In the genomic region with DNA sequence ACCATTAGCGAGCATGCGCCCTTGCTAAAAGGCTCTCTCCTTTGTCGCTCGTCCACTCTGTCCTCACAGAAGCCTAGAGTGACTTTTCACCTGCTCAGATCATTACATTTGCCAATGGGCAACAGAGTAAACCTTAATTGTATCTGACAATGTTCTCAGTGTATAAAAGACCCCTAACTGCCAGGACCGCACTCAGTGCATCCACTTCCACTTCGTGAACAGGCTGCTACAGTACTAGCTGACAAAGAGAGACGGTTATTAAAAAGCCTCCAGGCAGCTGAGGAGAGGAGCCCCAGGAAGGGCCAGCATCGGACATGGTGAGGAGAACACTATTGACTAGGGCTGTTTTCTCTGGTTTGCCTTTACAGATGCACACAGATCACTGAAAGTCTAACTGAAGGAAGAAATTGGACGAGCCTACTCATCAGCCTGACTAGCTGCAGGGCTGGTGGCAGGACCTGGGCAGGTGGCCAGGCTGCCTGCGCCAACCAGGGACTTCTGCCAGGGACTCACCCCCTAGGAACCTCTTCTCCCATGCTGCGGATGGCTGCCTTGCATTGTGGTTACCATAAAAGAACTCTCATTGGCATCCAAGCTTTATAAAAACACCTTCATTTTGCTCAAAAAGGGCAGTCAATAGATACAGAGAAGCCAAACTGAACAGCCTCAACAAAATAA, we compare ENCODE assay signal across 11 mouse cellular contexts. TPM values are rescaled to one million over a fixed set of nuclear protein-coding genes. Genes with fewer than 3 reads are reported as not detected.
DNase-seq lines count a peak whose midpoint lies in the region; ATAC-seq and TF ChIP-seq lines count a peak whose summit lies in the region.
"Had no signal": no experiment of that assay in that cellular context is flagged by ENCODE, and none has a peak within 500 bp of the region (broad histone marks: within the 10 kb centered on the region; RNA-seq: fewer than 3 reads in every experiment).

No protein-coding gene starts in this region.

- ATAC-seq in kidney, embryonic 15.5 days (replicated peaks; ENCODE audit: low FRiP score): no peak
- no peak for ATAC-seq in megakaryocyte-erythroid progenitor cell, adult 5-6 weeks (replicated peaks; ENCODE audit: low FRiP score, low TSS enrichment, poor library complexity, severe bottlenecking)

- WGBS in kidney, embryonic 15.5 days: 95% methylated on average over 11 of the region's 11 CpGs
- 84% methylated on average over 11 of the region's 11 CpGs for WGBS in lung, adult 2 months

- no peak for TF ChIP-seq RAD21 in MEL (IDR thresholded peaks at IDR 0.05; ENCODE audit: low read depth, low read length)

- no peak overlapping the region for H3K4me2 ChIP-seq in kidney, embryonic 15.5 days
- H3K4me2 ChIP-seq: embryonic facial prominence, embryonic 15.5 days had no signal

- no peak overlapping the region for H3K4me3 ChIP-seq in kidney, embryonic 15.5 days (replicated peaks)
- H3K4me3 ChIP-seq in MEL (ENCODE audit: control insufficient read depth in 1 of 2, insufficient read depth in 1 of 2, low read depth in 2 of 2, low read length in 2 of 2): no peak overlapping the region
- no peak overlapping the region for H3K4me3 ChIP-seq in lung, adult 2 months (replicated peaks; ENCODE audit: extremely low read depth, low read depth, low read length)
- H3K4me3 ChIP-seq: embryonic facial prominence, embryonic 15.5 days had no signal

- peaks cover 84% of the 10 kb centered on the region for H3K36me3 ChIP-seq in kidney, embryonic 15.5 days
- H3K36me3 ChIP-seq in MEL (ENCODE audit: control insufficient read depth in 1 of 2, insufficient read depth in 2 of 2, low read length in 2 of 2): peaks cover 11 to 12% of the 10 kb centered on the region in 2 experiments

- no peaks in the 10 kb centered on the region for H3K27me3 ChIP-seq in kidney, embryonic 15.5 days
- H3K27me3 ChIP-seq in MEL (ENCODE audit: control insufficient read depth in 1 of 2, insufficient read depth in 2 of 2, low read length in 2 of 2): no peaks in the 10 kb centered on the region
- H3K27me3 ChIP-seq: embryonic facial prominence, embryonic 15.5 days had no signal

- H3K9me3 ChIP-seq in kidney, embryonic 15.5 days (replicated peaks): no peaks in the 10 kb centered on the region
- no peaks in the 10 kb centered on the region for H3K9me3 ChIP-seq in MEL (replicated peaks; ENCODE audit: insufficient read depth, low read length)
- H3K9me3 ChIP-seq: embryonic facial prominence, embryonic 15.5 days had no signal

- H3K79me2 ChIP-seq in MEL (ENCODE audit: control insufficient read depth, insufficient read depth, low read length, poor library complexity): no peaks in the 10 kb centered on the region

- no peak for TF ChIP-seq POLR2A in MEL (IDR thresholded peaks at IDR 0.05; ENCODE audit: control insufficient read depth in 1 of 2, insufficient read depth in 1 of 2, low read depth in 1 of 2, low read length in 2 of 2, poor library complexity in 1 of 2)
- TF ChIP-seq POLR2A in lung, adult 2 months (IDR thresholded peaks at IDR 0.05; ENCODE audit: borderline replicate concordance, extremely low read depth, low read depth, low read length): no peak

- no peak overlapping the region for H3K9ac ChIP-seq in kidney, embryonic 15.5 days
- H3K9ac ChIP-seq in MEL (ENCODE audit: control insufficient read depth, low read depth, low read length, poor library complexity, severe bottlenecking): no peak overlapping the region
- H3K9ac ChIP-seq: embryonic facial prominence, embryonic 15.5 days had no signal

- no peak overlapping the region for H3K27ac ChIP-seq in kidney, embryonic 15.5 days
- no peak overlapping the region for H3K27ac ChIP-seq in MEL (ENCODE audit: control insufficient read depth, low read depth, low read length)
- H3K27ac ChIP-seq: embryonic facial prominence, embryonic 15.5 days had no signal

- TF ChIP-seq EP300 in MEL (IDR thresholded peaks at IDR 0.05; ENCODE audit: low read depth in 1 of 2, low read length in 2 of 2): no peak

- DNase-seq in kidney, adult 11 months: peak; percentile 62
- no peak for DNase-seq in MEL (ENCODE audit: low read depth, low spot score)
- peak; percentile 64 for DNase-seq in adrenal gland, postnatal 25 days
- peak; percentile 65 to 78 for DNase-seq in kidney, postnatal 25 days
- DNase-seq in thymus, adult 18-20 months: no peak
- DNase-seq in lung, adult 2 months: no peak

- no peak for TF ChIP-seq CTCF in MEL (IDR thresholded peaks at IDR 0.05 in 2 of 3, conservative IDR thresholded peaks at IDR 0.05 in 1 of 3; ENCODE audit: control insufficient read depth in 1 of 3, insufficient read depth in 1 of 3, low read depth in 2 of 3, low read length in 3 of 3, poor library complexity in 1 of 3, severe bottlenecking in 1 of 3)
- no peak for TF ChIP-seq CTCF in lung, adult 2 months (IDR thresholded peaks at IDR 0.05; ENCODE audit: insufficient read depth, low read length)

- no peaks in the 10 kb centered on the region for H3K4me1 ChIP-seq in kidney, embryonic 15.5 days
- peaks cover 0 to 16% of the 10 kb centered on the region in 2 experiments; a peak in 2 of 4 replicates for H3K4me1 ChIP-seq in MEL (ENCODE audit: control insufficient read depth in 1 of 2, insufficient read depth in 2 of 2, low read length in 2 of 2)
- no peaks in the 10 kb centered on the region for H3K4me1 ChIP-seq in lung, adult 2 months (ENCODE audit: control insufficient read depth, insufficient read depth, low read length)
- H3K4me1 ChIP-seq: embryonic facial prominence, embryonic 15.5 days had no signal

TF ChIP-seq in MEL, 35 proteins besides CTCF, POLR2A, EP300 and RAD21:
- TF ChIP-seq POLR2AphosphoS2 (IDR thresholded peaks at IDR 0.05; ENCODE audit: low read length) (0 out of 2 replicates have a peak, but pooled peaks have one; percentile 6), GABPA (IDR thresholded peaks at IDR 0.05; ENCODE audit: low read depth, low read length) (no peak)

RNA-seq across cellular contexts. Expression of a gene that starts 9.5 kb away (rescaled TPM):
- not detected in 2 replicates for polyA plus RNA-seq in kidney, embryonic 15.5 days (2015; fragmentation: Nextera tagmentation; extraction: Ambion mirVana)
- not detected in 2 replicates for total RNA-seq in MEL (2012; rRNA removed)
- not detected for polyA plus RNA-seq in MEL (2012; ENCODE audit: insufficient read depth in 1 of 2, insufficient read length in 2 of 2, low read depth in 1 of 2, low replicate concordance in 2 of 2, missing spikeins in 1 of 2)
- total RNA-seq in adrenal gland, postnatal 25 days (2021): not detected in 2 replicates
- 0.23 TPM in 1 of 2 replicates, not detected in the other for polyA plus RNA-seq in lung, adult 2 months (2012; rRNA removed)
- not detected in 2 replicates for total RNA-seq in megakaryocyte-erythroid progenitor cell, adult 5-6 weeks (2014; fragmentation: Nextera tagmentation)
- total RNA-seq in megakaryocyte-erythroid progenitor cell, adult 5-6 weeks (2017): not detected in 2 replicates
- polyA plus RNA-seq: embryonic facial prominence, embryonic 15.5 days; intestine, embryonic 14.5 days; stomach, embryonic 16.5 days had no signal

RNA-seq across cellular contexts. Expression of a gene that starts 18.2 kb away (rescaled TPM):
- polyA plus RNA-seq in kidney, embryonic 15.5 days (2015; fragmentation: Nextera tagmentation; extraction: Ambion mirVana): 76.8 and 80.8 TPM in 2 replicates
- total RNA-seq in MEL (2012; rRNA removed): 19.5 and 21.4 TPM in 2 replicates
- polyA plus RNA-seq in MEL (2012; ENCODE audit: insufficient read depth in 1 of 2, insufficient read length in 2 of 2, low read depth in 1 of 2, low replicate concordance in 2 of 2, missing spikeins in 1 of 2): 10 to 100 TPM in 1 of 2 experiments, not detected in 1; 28.0 TPM
- total RNA-seq in adrenal gland, postnatal 25 days (2021): 91.2 and 94.1 TPM in 2 replicates
- 89.5 and 94.0 TPM in 2 replicates for polyA plus RNA-seq in lung, adult 2 months (2012; rRNA removed)
- 28.8 and 32.5 TPM in 2 replicates for total RNA-seq in megakaryocyte-erythroid progenitor cell, adult 5-6 weeks (2014; fragmentation: Nextera tagmentation)
- total RNA-seq in megakaryocyte-erythroid progenitor cell, adult 5-6 weeks (2017): 18.5 and 23.8 TPM in 2 replicates

RNA-seq across cellular contexts. Expression of a gene that starts 52.6 kb away (rescaled TPM):
- 19.8 and 20.9 TPM in 2 replicates for polyA plus RNA-seq in kidney, embryonic 15.5 days (2015; fragmentation: Nextera tagmentation; extraction: Ambion mirVana)
- 18.4 and 22.5 TPM in 2 replicates for total RNA-seq in MEL (2012; rRNA removed)
- 10 to 100 TPM; 18.9 to 99.9 TPM for polyA plus RNA-seq in MEL (2012; ENCODE audit: insufficient read depth in 1 of 2, insufficient read length in 2 of 2, low read depth in 1 of 2, low replicate concordance in 2 of 2, missing spikeins in 1 of 2)
- 22.7 and 23.9 TPM in 2 replicates for total RNA-seq in adrenal gland, postnatal 25 days (2021)
- 7.7 and 8.2 TPM in 2 replicates for polyA plus RNA-seq in lung, adult 2 months (2012; rRNA removed)
- total RNA-seq in megakaryocyte-erythroid progenitor cell, adult 5-6 weeks (2014; fragmentation: Nextera tagmentation): 17.2 and 18.1 TPM in 2 replicates
- total RNA-seq in megakaryocyte-erythroid progenitor cell, adult 5-6 weeks (2017): 12.5 and 22.9 TPM in 2 replicates

RNA-seq across cellular contexts. Expression of a gene that starts 52.6 kb away (rescaled TPM):
- 54.1 and 56.4 TPM in 2 replicates for polyA plus RNA-seq in kidney, embryonic 15.5 days (2015; fragmentation: Nextera tagmentation; extraction: Ambion mirVana)
- 44.5 and 53.4 TPM in 2 replicates for total RNA-seq in MEL (2012; rRNA removed)
- polyA plus RNA-seq in MEL (2012; ENCODE audit: insufficient read depth in 1 of 2, insufficient read length in 2 of 2, low read depth in 1 of 2, low replicate concordance in 2 of 2, missing spikeins in 1 of 2): 10 to 100 TPM in 1 of 2 experiments, not detected in 1; 96.0 TPM
- total RNA-seq in adrenal gland, postnatal 25 days (2021): 64.6 and 66.8 TPM in 2 replicates
- polyA plus RNA-seq in lung, adult 2 months (2012; rRNA removed): 47.8 and 55.4 TPM in 2 replicates
- total RNA-seq in megakaryocyte-erythroid progenitor cell, adult 5-6 weeks (2014; fragmentation: Nextera tagmentation): 54.8 and 74.7 TPM in 2 replicates
- total RNA-seq in megakaryocyte-erythroid progenitor cell, adult 5-6 weeks (2017): 51.1 and 56.8 TPM in 2 replicates

Comparison
In these comparisons a context has a peak if more than half of its experiments do, and no peak if none do; other contexts are left out.
1. DNase-seq: peak in kidney, adult 11 months (single experiment), adrenal gland, postnatal 25 days (single experiment) and kidney, postnatal 25 days (2 of 2); none in MEL (single experiment), thymus, adult 18-20 months (0 of 2) and lung, adult 2 months (single experiment).